Mouse (Mus musculus) lung, postnatal 10 days (tissue): ENCODE data around the gene Nfe2l3.

Source experiments
- DNase-seq: peaks from one replicate; pipeline ENCODE4 v3.0.0; 2021

Nfe2l3 gene

DNA sequence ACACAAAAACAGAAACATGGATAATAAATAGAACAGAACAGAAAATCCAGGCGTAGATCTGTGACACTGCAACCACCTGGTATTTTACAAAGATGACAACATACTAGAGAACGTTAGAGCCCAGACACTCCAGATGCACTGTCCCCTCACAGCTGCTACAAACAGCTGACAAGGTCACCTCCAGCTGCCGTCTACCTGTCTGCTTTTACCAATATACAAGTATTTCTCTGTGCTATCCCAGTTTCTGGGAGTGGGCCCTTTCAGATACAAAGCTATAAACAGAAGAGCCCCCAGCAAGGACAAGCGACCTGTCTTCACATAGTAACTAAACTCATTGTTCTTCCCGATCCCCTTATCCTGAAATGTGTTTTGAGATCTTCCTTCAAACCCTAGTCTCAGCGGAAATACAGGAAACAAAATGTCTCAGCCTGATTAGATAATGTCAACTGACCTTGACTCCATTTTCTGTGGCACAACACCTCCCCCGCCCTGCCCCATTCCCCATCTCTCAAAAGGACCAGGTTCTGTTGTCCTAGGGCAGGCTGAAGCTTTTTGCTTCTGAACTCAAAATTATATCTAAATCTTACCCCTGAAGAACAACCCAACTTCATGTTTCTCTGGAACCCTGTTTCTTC lies 53.7 kb downstream of the Nfe2l3 start:
- DNase-seq = no peak

DNA sequence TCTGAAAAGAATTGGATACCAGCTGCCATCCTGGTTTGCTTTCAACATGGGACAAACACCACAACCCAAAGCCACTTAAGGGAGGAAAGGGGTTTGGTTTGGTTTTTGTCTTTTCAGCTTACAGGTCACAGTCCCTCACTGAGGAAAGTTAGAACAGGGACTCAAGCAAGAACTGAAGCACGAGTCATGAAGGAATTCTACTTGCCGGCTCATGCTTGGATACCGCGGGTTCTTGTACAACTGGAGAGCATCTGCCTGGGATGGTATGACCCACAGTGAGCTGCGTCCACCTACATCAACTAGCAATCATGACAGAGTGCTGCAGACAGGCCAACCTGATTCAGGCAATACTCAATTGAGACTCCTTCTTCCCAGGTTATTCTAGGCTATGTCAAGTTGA lies 54.3 kb downstream of the Nfe2l3 start:
- DNase-seq = no peak

DNA sequence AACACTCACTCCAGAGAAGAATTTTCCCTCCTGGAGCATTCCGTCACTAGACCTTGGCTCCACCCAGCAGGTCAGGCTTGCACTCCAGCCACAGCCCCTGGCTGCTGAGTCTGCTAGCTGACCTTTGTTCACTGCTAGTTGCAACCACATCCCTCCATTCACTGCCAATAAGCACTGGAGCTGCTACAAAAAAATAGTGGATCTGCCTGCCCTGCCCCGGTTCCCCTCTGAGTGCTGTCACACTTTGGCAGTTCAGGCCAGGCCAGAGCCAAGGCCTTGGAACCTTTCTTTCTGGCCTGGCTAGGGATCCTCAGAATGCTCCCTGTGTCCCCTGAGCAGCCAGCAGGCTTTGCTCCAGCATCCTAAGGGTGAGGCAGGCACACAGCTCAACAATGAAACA lies 57.3 kb downstream of the Nfe2l3 start:
- DNase-seq = peak; percentile 44

DNA sequence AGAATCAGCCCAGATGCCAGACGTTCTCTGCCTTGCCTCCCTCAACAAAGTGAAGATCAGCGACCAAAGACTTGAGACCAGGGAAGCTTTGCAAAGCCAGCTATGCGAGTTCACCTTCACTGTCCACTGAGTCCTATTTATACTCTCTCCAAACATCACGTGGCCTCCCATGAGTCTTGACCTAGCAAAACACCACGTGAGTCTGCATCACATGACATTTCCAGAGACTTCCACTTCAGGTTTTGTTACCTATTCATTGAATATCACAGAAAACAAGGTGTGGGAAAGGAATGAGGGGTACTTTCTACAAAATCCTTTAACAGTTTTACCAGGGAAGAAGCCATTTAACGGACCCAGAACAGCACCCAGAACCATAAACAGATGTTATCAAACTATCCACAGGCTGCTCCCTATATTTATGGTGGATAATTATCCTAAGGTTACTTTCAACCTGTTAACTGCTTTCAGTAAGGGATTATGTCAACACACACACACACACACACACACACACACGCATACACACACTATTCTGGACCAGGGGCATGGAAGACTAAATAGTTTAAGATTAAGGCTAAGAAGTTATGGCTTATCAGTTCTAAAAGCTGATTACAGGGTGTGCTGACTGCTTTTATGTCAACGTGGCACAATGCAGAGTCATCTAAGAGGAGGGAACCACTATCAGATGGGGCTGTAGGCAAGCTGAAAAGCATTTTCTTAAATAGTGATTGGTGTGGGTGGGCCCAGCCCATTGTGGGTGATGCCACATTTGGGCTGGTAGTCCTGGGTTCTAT lies 65.0 kb downstream of the Nfe2l3 start:
- DNase-seq = no peak

DNA sequence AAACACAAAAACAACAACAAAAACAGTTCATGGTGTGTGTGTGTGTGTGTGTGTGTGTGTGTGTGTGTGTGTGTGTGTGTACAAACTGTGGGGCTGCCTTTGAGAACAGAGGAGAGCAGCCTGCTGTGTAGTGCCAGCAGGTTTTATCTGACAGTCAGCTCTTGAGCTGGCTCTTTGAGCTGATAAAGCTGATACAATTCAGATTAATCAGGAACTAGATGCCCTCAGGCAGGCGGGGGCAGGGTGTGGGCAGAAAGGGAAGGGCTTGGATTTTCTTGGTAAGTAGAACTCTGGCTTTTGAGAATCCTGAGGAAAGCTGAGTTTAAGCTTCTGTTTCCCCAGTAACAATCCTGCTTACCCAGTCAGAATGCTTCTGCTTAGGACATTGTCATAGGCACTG lies 73.2 kb downstream of the Nfe2l3 start:
- no peak for DNase-seq

DNA sequence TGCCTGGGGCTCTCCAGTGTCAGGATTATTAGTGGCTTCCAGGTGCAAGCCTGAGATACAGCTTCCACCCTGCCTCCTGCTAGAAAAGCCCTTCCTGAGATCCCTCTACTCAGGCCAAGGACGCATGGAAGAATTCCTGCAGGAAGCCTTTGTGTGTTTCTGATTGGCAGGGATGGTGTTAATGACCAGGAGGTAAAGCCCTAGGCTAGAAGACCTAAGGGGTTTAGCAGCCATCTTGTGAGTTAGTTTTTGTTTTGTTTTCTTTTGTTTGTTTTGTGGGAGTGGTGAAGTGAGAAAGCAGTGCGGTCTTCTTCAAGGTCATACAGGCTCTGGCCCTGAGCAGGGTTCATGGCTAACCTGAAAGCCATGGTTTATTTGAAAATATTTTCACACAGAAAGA lies 75.1 kb downstream of the Nfe2l3 start:
- DNase-seq = no peak
